Mouse (Mus musculus) c-Kit-negative CD71-positive TER-119-positive erythroid progenitor cells, embryonic 14.5 days (primary cell): ENCODE measurements at regions not wholly inside any gene's neighbourhood (a gene's known extent, or its start where the extent isn't known, plus 50 kb on each side); places are given as distances from the start of the nearest gene placed in this dataset.

ENCODE experiments used
- DNase-seq: peaks from one replicate; pipeline ENCODE4 v3.0.0-alpha.2; 2013; ENCODE audit warnings: low read depth, low spot score

GRCm38 (mm10) chr6:66236368-66236767, 284.0 kb downstream of the 4930544G11Rik start:
- DNase-seq: no peak

- no peak for DNase-seq
Observed at GRCm38 (mm10) chr6:66255378-66255777, 279.8 kb upstream of the Mad2l1 start.

GRCm38 (mm10) chr6:66263429-66263828, 271.8 kb upstream of the Mad2l1 start:
- no peak for DNase-seq

- no peak for DNase-seq
Observed at GRCm38 (mm10) chr6:66263918-66264317, 271.3 kb upstream of the Mad2l1 start.

- no peak for DNase-seq
Observed at GRCm38 (mm10) chr6:66268427-66268826, 266.8 kb upstream of the Mad2l1 start.

- DNase-seq: no peak
Observed at GRCm38 (mm10) chr6:66271414-66272206, 263.6 kb upstream of the Mad2l1 start.

- DNase-seq: no peak
Observed at GRCm38 (mm10) chr6:66272216-66272615, 263.0 kb upstream of the Mad2l1 start.

GRCm38 (mm10) chr6:66274737-66275136, 260.5 kb upstream of the Mad2l1 start:
- no peak for DNase-seq

- no peak for DNase-seq
Observed at GRCm38 (mm10) chr6:66280701-66281100, 254.5 kb upstream of the Mad2l1 start.

- no peak for DNase-seq
Observed at GRCm38 (mm10) chr6:66282566-66283115, 252.5 kb upstream of the Mad2l1 start.

- no peak for DNase-seq
Observed at GRCm38 (mm10) chr6:66283521-66283920, 251.7 kb upstream of the Mad2l1 start.

GRCm38 (mm10) chr6:66287607-66288006, 247.6 kb upstream of the Mad2l1 start:
- DNase-seq: no peak

GRCm38 (mm10) chr6:66289196-66289595, 246.0 kb upstream of the Mad2l1 start:
- no peak for DNase-seq

GRCm38 (mm10) chr6:66291576-66291975, 243.6 kb upstream of the Mad2l1 start:
- DNase-seq: no peak

GRCm38 (mm10) chr6:66298056-66298455, 237.1 kb upstream of the Mad2l1 start:
- no peak for DNase-seq

GRCm38 (mm10) chr6:66300189-66300588, 235.0 kb upstream of the Mad2l1 start:
- DNase-seq: no peak

- no peak for DNase-seq
Observed at GRCm38 (mm10) chr6:66344848-66345247, 190.3 kb upstream of the Mad2l1 start.

GRCm38 (mm10) chr6:66347356-66347755, 187.8 kb upstream of the Mad2l1 start:
- DNase-seq: no peak

GRCm38 (mm10) chr6:66361130-66361529, 174.1 kb upstream of the Mad2l1 start:
- no peak for DNase-seq

GRCm38 (mm10) chr6:66367263-66367662, 167.9 kb upstream of the Mad2l1 start:
- no peak for DNase-seq

GRCm38 (mm10) chr6:66381279-66381934, 153.8 kb upstream of the Mad2l1 start:
- DNase-seq: no peak

GRCm38 (mm10) chr6:66382347-66383010, 152.7 kb upstream of the Mad2l1 start:
- no peak for DNase-seq
